Mouse (Mus musculus) c-Kit-positive CD71-positive TER-119-positive erythroid progenitor cells, embryonic 14.5 days (primary cell): ENCODE data around the gene Fbln2.

Source experiments
- DNase-seq: peaks from one replicate; pipeline ENCODE4 v3.0.0-alpha.2; 2013; ENCODE audit warnings: low spot score

Fbln2 gene

DNA sequence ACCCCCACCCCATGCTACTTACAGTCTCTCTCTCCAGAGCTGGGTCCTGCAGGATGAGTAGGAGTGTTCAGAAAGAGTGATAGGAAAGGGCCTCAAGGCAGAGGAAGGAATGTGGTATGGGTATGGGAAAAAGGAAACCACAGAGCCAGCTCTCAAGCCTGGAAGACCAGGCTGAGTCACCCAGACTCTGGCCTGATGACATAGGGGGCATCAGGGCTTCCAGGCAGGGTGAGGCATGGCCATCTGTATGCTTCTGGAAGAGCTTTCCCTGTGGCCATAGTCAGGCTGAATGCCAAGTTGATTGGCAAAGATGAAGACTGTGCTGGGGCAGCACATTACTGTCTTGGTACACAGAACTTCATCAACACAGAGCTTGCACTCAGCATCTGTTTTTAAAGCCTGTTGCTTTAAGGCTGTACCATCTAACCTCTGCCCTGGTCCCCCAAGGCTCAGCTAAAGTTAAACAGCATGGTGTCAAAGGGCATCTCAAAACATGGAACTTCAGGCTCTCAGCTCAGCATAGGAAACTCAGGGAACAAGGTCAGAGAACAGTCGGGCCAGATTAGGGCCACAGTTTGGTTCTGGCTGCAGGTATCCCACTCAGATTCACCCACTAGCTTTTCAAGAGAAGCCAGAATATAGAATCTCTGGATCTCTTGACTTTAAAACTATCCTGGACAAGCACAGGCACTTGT is 19.3 kb upstream of the Fbln2 start:
- no peak for DNase-seq

- no peak for DNase-seq
These were observed 13.8 kb upstream of the Fbln2 start for GRCm38 (mm10) chr6:91198456-91198855.

DNA sequence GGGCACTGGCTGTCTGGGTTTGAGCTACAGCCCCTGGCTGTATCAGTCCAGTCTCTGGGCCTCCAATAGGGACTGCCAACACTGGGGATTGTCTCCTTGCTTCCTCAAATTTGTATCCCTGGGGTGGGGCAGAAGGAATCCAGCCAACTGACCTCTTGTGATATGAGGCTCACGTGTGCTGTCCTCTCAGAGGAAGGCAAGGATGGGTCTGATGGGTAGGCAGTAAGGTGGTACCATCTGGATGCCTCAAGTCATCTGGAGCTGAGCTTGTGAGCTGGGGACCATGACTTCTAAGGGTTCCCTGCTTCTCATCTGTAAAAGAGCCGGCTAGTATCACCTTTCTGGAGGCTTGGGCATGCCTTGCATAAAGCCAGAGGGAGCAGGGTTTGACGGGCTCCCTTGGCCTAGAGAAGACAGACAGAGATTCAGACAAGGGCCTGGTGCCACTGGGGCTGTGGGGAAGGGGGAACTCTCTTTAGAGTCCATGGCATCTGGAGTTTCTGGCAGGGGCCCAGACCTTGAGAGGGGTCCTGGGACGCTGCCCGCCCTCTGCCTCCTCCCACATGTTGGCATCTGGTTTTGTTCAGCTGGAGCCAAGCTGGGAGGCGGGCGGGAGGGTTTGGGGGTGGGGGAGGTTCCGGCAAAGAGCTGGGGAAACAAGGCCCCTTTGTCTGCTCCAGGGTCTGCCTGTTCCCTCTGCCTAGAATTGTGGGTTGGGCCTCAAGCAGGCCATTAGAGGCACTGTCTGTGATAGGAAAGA is 11.6 kb upstream of the Fbln2 start:
- no peak for DNase-seq

DNA sequence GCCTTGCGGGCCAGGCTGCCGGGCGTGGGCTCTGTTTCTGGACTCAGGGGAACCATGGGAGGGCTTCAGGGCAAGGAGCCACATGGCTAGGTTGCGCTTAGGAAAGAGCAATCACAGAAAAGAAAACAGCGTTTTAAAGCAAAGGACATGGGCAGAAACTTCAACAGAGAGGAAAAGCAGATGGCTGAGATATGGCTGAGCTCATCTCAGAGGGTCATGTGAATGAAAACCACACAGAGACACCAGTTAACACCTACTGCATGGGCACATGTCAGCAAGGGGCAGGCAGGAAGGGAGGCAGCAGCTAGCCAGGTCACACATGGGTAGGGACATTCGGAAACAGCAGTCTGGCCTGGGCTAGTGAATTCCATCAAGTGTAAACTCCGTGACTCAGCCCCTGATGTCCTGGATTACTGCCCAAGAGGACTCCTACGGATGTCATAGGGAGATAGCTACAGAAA is 10.3 kb upstream of the Fbln2 start:
- no peak for DNase-seq

DNA sequence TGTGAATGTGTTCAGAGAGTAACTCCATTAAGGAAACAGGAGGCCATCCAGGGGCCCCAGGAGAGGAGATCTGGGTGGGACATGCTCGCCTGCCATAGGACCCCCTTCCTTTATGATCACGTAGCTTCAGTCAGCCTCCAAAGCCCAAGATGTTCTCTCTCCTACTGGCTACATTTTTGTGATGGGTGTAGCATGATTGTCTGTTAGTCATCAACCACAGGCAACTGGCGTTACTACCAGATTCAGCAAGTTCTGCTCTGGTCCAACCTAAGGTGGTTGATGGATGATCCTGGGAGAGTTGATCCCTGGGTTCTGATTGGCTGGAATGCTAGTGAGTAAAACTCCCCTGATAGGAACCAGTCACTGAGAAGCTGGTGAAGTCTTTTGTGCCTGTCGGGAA is 9.7 kb upstream of the Fbln2 start:
- no peak for DNase-seq

- no peak for DNase-seq
These were observed 6.9 kb upstream of the Fbln2 start for GRCm38 (mm10) chr6:91205346-91205745.

DNA sequence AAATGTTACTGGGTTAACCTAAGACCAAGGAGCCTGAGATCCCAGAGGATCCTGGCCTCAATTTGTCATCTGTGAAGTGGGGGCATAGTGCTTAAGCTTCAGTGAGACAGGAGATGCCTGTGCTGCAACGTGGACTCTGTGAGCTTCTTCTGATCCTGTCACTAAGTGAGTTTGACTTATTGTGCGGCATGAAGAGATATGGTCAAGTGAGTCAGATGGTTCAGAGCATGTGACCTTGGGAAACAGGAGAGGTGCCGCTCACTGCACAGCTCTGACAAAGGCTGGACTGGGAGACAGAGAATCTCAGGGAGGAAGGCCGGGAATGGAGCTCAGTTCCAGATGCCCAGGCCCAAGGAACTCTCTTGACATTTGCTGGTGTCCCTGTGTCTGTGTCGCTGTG is 6.5 kb upstream of the Fbln2 start:
- DNase-seq: no peak

DNA sequence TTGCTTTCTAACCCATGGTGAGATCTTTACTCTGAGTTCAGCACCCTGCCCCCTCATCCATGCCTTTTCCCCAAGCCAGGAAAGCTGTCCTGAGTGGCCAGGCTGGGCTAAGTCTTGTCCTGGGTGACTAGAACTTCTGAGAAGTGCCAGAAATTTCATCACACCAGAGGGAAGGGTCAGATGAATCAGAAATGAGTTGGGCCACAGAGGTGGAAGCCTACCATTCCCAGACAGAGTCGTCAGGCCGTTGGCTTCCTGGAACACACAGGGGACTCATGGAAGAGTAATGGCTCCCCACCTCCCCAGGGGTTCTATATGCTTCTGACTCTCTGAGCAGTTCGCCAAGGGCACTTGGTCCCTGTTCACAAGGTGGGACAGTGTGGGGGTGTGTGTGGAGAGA is 4.8 kb upstream of the Fbln2 start:
- no peak for DNase-seq

DNA sequence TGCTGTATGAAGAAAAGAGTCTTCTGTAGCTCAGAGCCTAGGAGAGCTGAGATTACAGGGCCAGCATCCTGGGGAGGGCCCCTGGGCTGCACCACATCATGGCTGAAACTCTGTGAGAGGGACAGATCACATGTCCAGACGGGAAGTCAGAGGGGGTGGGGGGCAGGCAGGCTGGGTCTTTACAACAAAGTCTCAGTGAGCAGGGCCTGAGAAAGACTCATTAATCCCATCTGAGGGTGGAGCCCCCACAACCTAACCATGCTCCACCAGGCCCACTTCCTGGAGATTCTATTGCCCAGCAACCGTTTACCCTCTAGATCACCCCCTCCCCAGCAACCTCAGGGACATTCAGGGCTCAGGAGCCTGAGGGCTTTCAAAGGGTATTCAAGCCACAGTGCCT is 2.5 kb upstream of the Fbln2 start:
- DNase-seq: no peak

- no peak for DNase-seq
These were observed 1.4 kb upstream of the Fbln2 start for GRCm38 (mm10) chr6:91210852-91211251.

GRCm38 (mm10) chr6:91212571-91212970 is 316 bp downstream of the Fbln2 start:
- peak; percentile 20 for DNase-seq

GRCm38 (mm10) chr6:91213287-91214218 is 1.3 kb downstream of the Fbln2 start:
- no peak for DNase-seq

DNA sequence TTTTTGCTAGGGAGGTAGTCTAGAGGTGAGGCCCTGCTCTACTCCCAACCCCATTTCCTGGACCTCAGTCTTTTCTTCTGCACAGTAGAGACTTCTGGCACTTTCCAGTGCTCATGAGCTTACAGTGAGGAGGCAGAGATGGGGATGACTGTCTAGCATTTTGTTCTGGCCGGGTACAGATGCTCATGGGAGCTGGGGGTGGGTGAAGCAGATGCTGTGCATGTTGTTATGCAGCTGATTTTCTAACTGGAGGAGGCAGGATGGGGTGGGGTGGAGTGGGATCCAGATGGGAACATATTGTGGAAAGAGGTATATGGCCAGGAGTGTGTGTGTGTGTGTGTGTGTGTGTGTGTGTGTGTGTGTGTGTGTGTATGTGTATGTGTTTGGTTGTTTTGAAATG is 3.2 kb downstream of the Fbln2 start:
- DNase-seq: no peak

GRCm38 (mm10) chr6:91218445-91218844 is 6.2 kb downstream of the Fbln2 start:
- no peak for DNase-seq

DNA sequence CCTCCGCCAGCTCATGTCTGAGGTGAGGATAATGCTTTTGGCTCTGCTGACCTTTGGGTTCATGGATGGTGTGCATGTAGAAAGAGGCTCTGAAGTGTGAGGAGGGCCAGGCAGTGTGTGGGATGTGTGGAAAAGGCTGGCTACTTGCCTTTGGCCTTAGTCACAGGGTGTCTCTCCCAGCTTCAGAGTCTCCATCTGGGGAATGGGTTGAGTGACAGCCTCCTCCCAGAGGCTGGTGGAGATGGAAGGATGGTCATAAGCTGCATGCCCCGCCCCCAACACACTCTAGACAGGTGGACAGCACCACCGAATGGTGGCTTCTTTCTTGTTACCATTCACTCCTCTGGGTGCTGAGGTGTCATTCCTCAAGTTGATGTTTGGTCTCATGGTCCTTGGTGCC is 6.6 kb downstream of the Fbln2 start:
- DNase-seq: no peak

DNA sequence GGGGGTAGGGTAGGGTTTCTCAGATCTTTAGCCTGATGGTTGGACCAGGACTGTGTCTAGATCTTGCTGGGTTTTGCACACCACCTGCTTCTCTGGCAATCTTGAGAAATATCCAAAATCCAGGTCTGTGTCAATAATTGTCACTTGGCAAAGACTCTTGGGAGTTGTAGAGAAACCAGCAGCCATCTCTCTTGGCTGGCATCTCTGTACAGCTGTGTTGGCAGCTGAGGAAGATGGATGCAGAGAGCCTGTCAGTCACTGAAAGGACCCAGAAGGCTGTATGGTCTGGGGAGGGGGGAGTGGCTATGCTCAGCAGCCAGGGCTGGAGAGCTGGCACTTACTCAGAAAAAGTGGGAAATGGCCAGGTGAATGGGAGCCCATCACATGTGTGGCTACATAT is 7.8 kb downstream of the Fbln2 start:
- DNase-seq: no peak

DNA sequence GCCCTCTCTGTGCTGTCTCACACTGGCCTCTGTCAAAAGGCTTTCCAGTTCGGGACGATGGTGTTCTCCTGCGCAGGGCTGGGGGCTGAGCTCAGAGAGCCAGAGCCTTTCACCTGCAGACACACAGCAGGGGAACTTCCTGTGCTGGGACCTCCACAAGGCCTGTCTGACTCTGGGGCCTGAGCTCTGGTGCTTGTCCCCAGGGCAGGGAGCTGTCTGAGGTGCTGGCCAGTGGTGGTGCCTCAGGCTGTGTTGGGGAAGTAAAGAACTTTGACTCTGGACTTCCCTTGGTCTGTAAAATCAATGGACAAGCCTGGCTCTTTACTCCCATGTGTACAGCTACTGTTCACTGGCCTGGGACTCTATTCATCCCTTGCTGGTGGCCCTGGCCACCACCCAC is 8.8 kb downstream of the Fbln2 start:
- no peak for DNase-seq

DNA sequence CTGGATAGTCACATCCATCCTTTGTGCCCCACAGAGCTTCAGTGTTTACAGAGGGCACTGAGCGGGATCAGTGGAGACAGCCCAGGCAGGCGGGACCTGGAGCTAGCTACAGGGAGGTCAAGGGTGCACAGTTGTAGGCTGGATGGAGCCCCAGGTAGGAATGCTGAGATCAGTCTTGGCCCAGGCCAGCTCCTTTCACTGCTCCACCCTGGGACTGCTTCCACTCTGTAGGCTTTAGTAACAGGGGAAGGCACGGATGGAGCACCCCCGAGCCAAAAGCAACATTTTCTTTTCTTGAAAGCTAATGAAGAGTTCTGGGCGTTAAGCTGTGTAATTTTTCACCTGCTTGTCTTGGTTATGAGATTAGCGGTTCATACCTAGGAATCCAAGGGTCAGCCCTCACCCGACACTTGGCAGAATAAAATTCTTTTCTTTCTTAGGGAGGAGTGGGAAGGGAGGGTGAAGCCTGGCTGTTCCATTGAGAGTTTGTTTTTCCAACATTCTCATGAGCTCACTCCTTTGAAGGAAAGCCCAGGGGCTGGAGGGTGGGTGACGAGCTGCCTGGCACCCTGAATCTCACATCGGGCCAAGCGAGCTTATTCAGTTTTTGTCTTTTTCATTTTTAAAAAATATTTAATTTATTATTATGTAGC is 10.6 kb downstream of the Fbln2 start:
- no peak for DNase-seq

GRCm38 (mm10) chr6:91224939-91225338 is 12.7 kb downstream of the Fbln2 start:
- no peak for DNase-seq

DNA sequence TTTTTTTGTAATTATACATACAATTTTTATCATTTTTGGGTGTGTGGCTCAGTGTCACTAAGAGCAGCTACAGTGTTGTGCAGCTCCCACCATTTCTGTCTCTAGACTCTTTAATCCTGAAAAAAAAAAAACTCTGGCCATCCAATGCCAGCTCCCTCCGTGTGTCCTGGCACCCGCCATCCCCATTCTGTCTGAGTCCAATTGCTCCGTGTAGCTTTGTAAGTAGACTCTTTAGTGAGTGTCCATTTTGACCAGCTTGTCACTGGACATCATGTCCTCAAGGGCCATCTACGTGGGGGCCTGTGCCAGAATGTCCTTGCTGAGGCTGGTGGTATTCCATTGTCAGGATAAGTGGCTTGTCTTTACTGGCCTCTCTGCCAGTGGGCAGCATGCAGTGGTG is 13.1 kb downstream of the Fbln2 start:
- no peak for DNase-seq

GRCm38 (mm10) chr6:91226058-91226457 is 13.8 kb downstream of the Fbln2 start:
- DNase-seq: no peak

DNA sequence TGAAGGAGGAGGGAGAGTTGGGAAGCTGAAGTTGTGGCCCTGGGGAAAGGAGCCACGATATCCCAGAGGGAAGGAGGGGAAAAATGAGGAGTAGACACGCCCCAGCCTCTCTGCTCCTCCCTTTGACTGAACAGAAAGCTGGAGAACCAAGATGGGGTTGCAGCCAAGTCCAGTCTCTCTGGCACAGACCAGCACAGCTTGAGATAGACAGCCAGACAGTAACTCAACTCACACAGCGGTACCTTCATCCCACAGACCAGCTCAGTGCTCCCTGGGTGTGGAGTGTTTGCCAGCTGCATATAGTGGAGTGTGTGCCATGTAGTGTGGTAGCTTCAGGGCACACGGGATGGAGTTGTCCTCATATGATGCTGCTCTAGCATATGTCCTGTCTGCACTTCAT is 16.7 kb downstream of the Fbln2 start:
- no peak for DNase-seq
